Mouse (Mus musculus): ENCODE measurements at regions not wholly inside any gene's neighbourhood (a gene's known extent, or its start where the extent isn't known, plus 50 kb on each side); places are given as distances from the start of the nearest gene placed in this dataset.
A peak's percentile ranks its signal among the peaks of the same experiment; 100 is the strongest.

- Histone ChIP-seq H3K27me3 (no peaks in the 10 kb centered on the region), H3K4me2 (replicated peaks) (no peak overlapping the region), H3K27ac (replicated peaks) (no peak overlapping the region), H3K4me3 (replicated peaks) (no peak overlapping the region), H3K4me1 (peaks cover 38% of the 10 kb centered on the region), H3K9ac (no peak overlapping the region), H3K36me3 (no peaks in the 10 kb centered on the region), H3K9me3 (replicated peaks) (no peaks in the 10 kb centered on the region)
- no peak for ATAC-seq (ENCODE audit: insufficient number of reproducible peaks, low FRiP score, low TSS enrichment, low read depth)
- WGBS: 82% methylated on average over 5 of the region's 5 CpGs
Observed at GRCm38 (mm10) chr12:109521199-109521780, 68.7 kb downstream of the Dlk1 start.

- 51% methylated on average over 8 of the region's 8 CpGs for WGBS
- no peak for ATAC-seq (ENCODE audit: insufficient number of reproducible peaks, low FRiP score, low TSS enrichment, low read depth)
- H3K9me3 ChIP-seq (replicated peaks): no peaks in the 10 kb centered on the region
- H3K4me1 ChIP-seq: peaks cover 41% of the 10 kb centered on the region
- no peak overlapping the region for H3K4me3 ChIP-seq (replicated peaks)
- H3K27ac ChIP-seq (replicated peaks): no peak overlapping the region
- no peak overlapping the region for H3K4me2 ChIP-seq (replicated peaks)
- H3K27me3 ChIP-seq: no peaks in the 10 kb centered on the region
- H3K9ac ChIP-seq: no peak overlapping the region
- H3K36me3 ChIP-seq: no peaks in the 10 kb centered on the region
Observed at GRCm38 (mm10) chr12:109520414-109520813, 67.8 kb downstream of the Dlk1 start.

GRCm38 (mm10) chr12:109519838-109520237 is 67.2 kb downstream of the Dlk1 start:
- no peaks in the 10 kb centered on the region for H3K27me3 ChIP-seq
- no peak overlapping the region for H3K27ac ChIP-seq (replicated peaks)
- 60% methylated on average over 5 of the region's 5 CpGs for WGBS
- no peaks in the 10 kb centered on the region for H3K9me3 ChIP-seq (replicated peaks)
- no peaks in the 10 kb centered on the region for H3K36me3 ChIP-seq
- H3K9ac ChIP-seq: no peak overlapping the region
- H3K4me1 ChIP-seq: peaks cover 41% of the 10 kb centered on the region
- no peak for ATAC-seq (ENCODE audit: insufficient number of reproducible peaks, low FRiP score, low TSS enrichment, low read depth)
- H3K4me2 ChIP-seq (replicated peaks): no peak overlapping the region
- H3K4me3 ChIP-seq (replicated peaks): no peak overlapping the region

GRCm38 (mm10) chr12:109518413-109519021 is 65.9 kb downstream of the Dlk1 start:
- Histone ChIP-seq H3K27me3 (no peaks in the 10 kb centered on the region), H3K4me2 (replicated peaks) (no peak overlapping the region), H3K36me3 (no peaks in the 10 kb centered on the region), H3K9me3 (replicated peaks) (no peaks in the 10 kb centered on the region), H3K27ac (replicated peaks) (0 out of 2 replicates have a peak overlapping the region, but pooled peaks have one; percentile 39), H3K4me3 (replicated peaks) (no peak overlapping the region), H3K4me1 (peaks cover 45% of the 10 kb centered on the region), H3K9ac (no peak overlapping the region)
- no peak for ATAC-seq (ENCODE audit: insufficient number of reproducible peaks, low FRiP score, low TSS enrichment, low read depth)
- 17% methylated on average over 7 of the region's 7 CpGs for WGBS

- WGBS: 44% methylated on average over 7 of the region's 7 CpGs
- Histone ChIP-seq H3K9ac (no peak overlapping the region), H3K27me3 (no peaks in the 10 kb centered on the region), H3K4me2 (replicated peaks) (no peak overlapping the region), H3K27ac (replicated peaks) (peak overlapping the region; percentile 68), H3K36me3 (no peaks in the 10 kb centered on the region), H3K4me3 (replicated peaks) (no peak overlapping the region), H3K9me3 (replicated peaks) (no peaks in the 10 kb centered on the region), H3K4me1 (peaks cover 47% of the 10 kb centered on the region; the same call in 1 of the 2 replicates)
- no peak for ATAC-seq (ENCODE audit: insufficient number of reproducible peaks, low FRiP score, low TSS enrichment, low read depth)
Observed at GRCm38 (mm10) chr12:109517764-109518163, 65.1 kb downstream of the Dlk1 start.

- no peaks in the 10 kb centered on the region for H3K27me3 ChIP-seq
- H3K27ac ChIP-seq (replicated peaks): peak overlapping the region; percentile 68
- no peak overlapping the region for H3K4me2 ChIP-seq (replicated peaks)
- H3K4me1 ChIP-seq: peaks cover 55% of the 10 kb centered on the region; the same call in 1 of the 2 replicates
- H3K4me3 ChIP-seq (replicated peaks): no peak overlapping the region
- no peaks in the 10 kb centered on the region for H3K36me3 ChIP-seq
- ATAC-seq (ENCODE audit: insufficient number of reproducible peaks, low FRiP score, low TSS enrichment, low read depth): no peak
- no peak overlapping the region for H3K9ac ChIP-seq
- no peaks in the 10 kb centered on the region for H3K9me3 ChIP-seq (replicated peaks)
- 66% methylated on average over 4 of the region's 4 CpGs for WGBS
Observed at GRCm38 (mm10) chr12:109516961-109517360, 64.3 kb downstream of the Dlk1 start.

GRCm38 (mm10) chr12:109514292-109514818 is 61.7 kb downstream of the Dlk1 start:
- 56% methylated on average over 9 of the region's 9 CpGs for WGBS
- Histone ChIP-seq H3K9me3 (replicated peaks) (no peaks in the 10 kb centered on the region), H3K4me3 (replicated peaks) (no peak overlapping the region), H3K4me2 (replicated peaks) (no peak overlapping the region), H3K27me3 (peaks cover 2% of the 10 kb centered on the region; the same call in 1 of the 2 replicates), H3K27ac (replicated peaks) (peak overlapping the region; percentile 58; the same call in 1 of the 2 replicates), H3K36me3 (no peaks in the 10 kb centered on the region), H3K9ac (no peak overlapping the region), H3K4me1 (peaks cover 64% of the 10 kb centered on the region)
- peak; percentile 51; the same call in 1 of the 2 replicates for ATAC-seq (ENCODE audit: insufficient number of reproducible peaks, low FRiP score, low TSS enrichment, low read depth)
